Mouse (Mus musculus) lung, adult 2 months (tissue): Measurements from ENCODE around the gene Cpeb3. TPM values are rescaled to one million over a fixed set of nuclear protein-coding genes. Genes with fewer than 3 reads are reported as not detected.

ENCODE experiments used
- DNase-seq: peaks from one replicate; pipeline ENCODE4 v3.0.0; 2022
- H3K4me1 ChIP-seq: fragments of 200-500 bp; 2 replicates; pipeline ENCODE4 v1.6.1; 2011; ENCODE audit warnings: low read length; ENCODE audit not compliant: control insufficient read depth, insufficient read depth
- H3K4me3 ChIP-seq: fragments of 200-500 bp; replicated peaks from 2 replicates; pipeline ENCODE3; 2011; ENCODE audit warnings: low read depth, mild to moderate bottlenecking, control low read depth, low read length; ENCODE audit errors: extremely low read depth
- CTCF ChIP-seq: fragments of 200-500 bp; IDR thresholded peaks from 2 replicates; pipeline ENCODE4 v1.5.1; 2011; ENCODE audit warnings: mild to moderate bottlenecking, low read length, control low read depth; ENCODE audit not compliant: insufficient read depth
- POLR2A ChIP-seq: fragments of 200-500 bp; IDR thresholded peaks from 2 replicates; pipeline ENCODE4 v1.6.1; 2011; ENCODE audit warnings: low read depth, mild to moderate bottlenecking, control low read depth, low read length, borderline replicate concordance; ENCODE audit errors: extremely low read depth
- WGBS: fragments of 180-500 bp; shearing (Covaris S2); methylation state at CpG from one replicate; pipeline ENCODE4 v1.1.7; 2018; 5-methylcytosine and 5-hydroxymethylcytosine counted together
- polyA plus RNA-seq: library from polyadenylated mRNA; depleted of rRNA; stranded (reverse); fragments of >200 nt; gene quantifications from 2 replicates; pipeline ENCODE4 v1.2.3, GENCODE M21; 2012

Cpeb3 gene
- polyA plus RNA-seq, 1 experiment, result 6.8 TPM

DNA sequence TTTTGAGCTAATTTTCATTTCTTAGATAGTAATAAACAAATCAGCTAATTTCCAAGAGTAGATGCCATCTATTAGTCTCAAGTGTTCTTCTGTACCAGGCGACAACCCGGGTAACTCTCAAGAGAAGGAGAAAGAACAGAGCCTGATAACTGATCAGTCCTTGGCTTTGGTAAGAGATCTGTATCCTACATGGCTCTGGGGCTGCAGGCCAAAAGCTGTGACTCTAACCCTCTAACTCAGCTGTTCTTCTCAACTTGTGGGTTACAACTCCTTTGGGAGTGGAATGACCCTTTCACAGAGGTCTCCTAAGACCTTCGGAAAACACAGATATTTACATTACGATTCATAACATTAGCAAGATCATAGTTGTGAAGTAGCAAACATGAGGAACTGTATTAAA is 148.3 kb downstream of the Cpeb3 start:
- no peak for TF ChIP-seq POLR2A
- TF ChIP-seq CTCF, result no peak
- H3K4me1 ChIP-seq, result no peaks in the 10 kb centered on the region; the same call in 1 of the 2 replicates
- no peak overlapping the region for H3K4me3 ChIP-seq
- DNase-seq, result no peak
- WGBS, result 64% methylated on average over 4 of the region's 4 CpGs

DNA sequence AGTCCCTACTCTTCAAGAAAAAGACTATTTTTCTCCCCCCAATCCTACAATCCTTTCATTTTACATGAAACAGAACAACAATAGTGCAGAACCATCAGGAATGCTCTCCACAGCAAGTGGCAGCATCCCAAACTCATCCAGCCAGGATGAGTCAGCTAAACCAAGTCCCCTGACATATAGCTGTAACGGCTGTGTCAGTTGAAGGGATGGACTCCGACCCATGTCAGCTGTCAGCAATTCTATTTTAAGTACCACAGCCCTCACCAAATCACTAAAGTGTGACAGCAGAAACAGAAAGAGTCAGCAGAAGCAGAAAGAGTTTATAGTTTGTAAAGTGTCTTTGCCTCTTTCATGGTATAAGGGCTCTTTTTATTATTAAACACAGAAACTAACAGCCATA is 148.8 kb downstream of the Cpeb3 start:
- Histone ChIP-seq H3K4me1 (no peaks in the 10 kb centered on the region; the same call in 1 of the 2 replicates), H3K4me3 (no peak overlapping the region)
- TF ChIP-seq CTCF, result no peak
- TF ChIP-seq POLR2A, result no peak
- 36% methylated on average over 2 of the region's 2 CpGs for WGBS
- no peak for DNase-seq

DNA sequence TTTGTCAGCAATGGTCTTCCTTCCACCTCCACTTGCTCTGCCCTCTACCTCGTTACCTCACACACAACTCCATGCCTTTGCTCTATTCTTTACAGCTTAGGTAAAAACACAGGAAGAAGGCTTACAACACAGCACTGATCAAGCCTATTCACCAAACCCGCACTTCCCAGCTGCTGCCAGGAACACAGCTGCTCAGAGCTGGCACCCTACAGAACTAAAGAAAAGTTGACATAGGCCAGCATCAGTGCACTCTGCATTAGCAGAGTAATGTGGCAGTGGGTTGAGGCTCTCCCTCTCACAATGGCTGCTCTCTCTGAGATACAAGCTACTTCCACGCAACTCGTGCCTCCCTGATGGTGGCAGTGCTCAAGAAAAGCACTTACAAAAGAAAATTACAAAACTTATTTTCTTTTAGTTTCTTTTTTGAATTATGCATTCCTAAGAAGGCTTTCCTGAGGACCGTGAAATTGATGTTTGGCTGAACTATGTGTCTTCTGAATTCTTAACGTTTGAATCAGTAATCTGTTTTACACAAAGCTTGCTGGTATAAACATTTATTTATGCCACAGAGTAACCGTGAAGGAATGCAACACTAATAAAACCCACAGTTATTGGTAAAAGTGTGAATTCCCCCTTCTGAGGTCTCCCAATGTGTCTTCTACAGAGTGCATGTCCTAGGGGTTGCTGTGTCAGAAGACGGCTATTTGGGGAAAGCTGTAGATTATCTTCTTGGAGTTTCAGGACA is 151.1 kb downstream of the Cpeb3 start:
- 65% methylated on average over 8 of the region's 8 CpGs for WGBS
- Histone ChIP-seq H3K4me3 (no peak overlapping the region), H3K4me1 (no peaks in the 10 kb centered on the region; the same call in 1 of the 2 replicates)
- no peak for DNase-seq
- TF ChIP-seq POLR2A, result no peak
- TF ChIP-seq CTCF, result no peak

DNA sequence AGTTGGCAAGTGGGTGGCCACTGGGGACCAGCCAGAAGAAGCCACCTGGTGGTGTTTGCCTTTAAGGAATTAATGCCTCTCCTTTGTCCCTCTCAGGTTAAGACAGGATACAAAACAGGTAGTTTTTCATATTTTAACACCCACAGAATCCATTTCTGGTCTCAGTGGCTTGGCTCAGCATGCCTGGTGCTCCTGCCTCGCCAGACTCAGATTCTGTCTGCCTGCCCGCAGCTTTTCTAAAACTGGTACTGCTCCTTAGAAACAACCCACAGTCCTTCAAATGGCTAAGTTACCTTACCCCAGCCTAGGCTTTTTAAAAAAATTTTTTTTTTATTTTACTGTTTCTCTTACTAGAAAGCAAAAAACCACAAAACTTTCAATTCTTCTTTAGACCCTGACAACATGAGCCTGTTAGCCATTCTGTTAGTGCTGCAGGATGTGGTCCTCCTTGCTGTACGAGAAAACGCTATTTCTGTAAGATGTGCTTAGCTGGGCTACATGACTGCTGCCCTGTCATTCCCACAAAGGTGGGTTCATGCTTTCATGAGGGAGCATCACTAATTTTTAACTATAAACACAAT is 152.3 kb downstream of the Cpeb3 start:
- no peak overlapping the region for H3K4me3 ChIP-seq
- 76% methylated on average over 4 of the region's 4 CpGs for WGBS
- no peaks in the 10 kb centered on the region; the same call in 1 of the 2 replicates for H3K4me1 ChIP-seq
- no peak for DNase-seq
- TF ChIP-seq POLR2A, result no peak
- TF ChIP-seq CTCF, result no peak

DNA sequence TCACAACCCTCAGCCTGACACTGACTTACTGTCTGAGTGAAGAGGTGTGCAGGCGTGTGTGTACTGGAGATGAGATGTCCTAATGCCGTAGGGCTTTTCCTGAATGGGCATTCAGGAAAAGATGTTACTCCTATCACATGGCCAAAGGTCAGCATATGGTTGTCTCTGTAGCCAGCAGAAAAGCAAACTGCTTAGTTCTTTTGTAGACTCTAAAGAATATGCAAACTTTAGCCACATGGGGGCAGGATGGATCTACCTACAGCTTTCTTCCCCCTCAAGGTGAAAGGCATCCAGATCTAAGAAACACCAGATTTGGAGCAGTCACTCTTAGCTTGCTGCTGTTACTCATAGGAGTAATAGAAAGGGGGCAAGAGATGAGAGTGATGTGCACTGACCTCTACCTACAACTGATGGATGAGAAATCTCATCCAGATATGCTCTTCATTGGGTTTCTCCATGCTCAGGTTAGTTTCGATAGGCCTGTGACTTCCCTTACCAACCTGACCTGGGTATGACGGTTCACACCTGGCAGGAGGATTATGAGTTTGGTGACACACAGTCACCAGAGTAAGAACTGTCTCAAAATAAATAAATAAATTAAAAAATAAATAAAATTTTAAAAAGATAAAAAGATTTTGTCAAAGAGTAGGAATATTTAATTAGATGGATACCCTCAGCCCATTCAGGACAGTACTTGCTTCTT is 157.6 kb downstream of the Cpeb3 start:
- WGBS, result 73% methylated on average over 4 of the region's 4 CpGs
- TF ChIP-seq POLR2A (no peak), CTCF (peak; percentile 10; the same call in 1 of the 2 replicates)
- peaks cover 2% of the 10 kb centered on the region; the same call in 1 of the 2 replicates for H3K4me1 ChIP-seq
- DNase-seq, result peak; percentile 36
- H3K4me3 ChIP-seq, result no peak overlapping the region

DNA sequence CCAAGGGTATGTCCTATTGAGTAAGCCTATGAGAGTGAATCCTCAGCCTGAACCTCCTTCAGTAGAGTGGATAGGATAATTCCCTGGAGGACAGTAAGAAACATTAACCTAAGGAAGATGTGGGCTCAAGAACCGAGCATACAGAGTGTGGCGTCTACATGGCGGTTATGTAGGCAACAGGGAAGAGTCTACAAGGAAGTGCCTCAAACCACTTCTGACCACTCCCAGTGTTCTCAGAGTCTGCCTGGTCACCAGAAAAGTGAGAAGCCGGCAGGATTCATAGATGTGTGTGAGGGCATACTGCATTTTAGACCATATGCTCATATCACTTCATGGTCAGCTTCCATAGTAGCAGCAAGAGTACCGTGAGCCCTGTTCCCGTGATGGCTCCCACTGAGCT is 159.9 kb downstream of the Cpeb3 start:
- Histone ChIP-seq H3K4me1 (peaks cover 2% of the 10 kb centered on the region; the same call in 1 of the 2 replicates), H3K4me3 (no peak overlapping the region)
- WGBS, result 77% methylated on average over 6 of the region's 6 CpGs
- DNase-seq, result no peak
- TF ChIP-seq CTCF, result no peak
- TF ChIP-seq POLR2A, result no peak

DNA sequence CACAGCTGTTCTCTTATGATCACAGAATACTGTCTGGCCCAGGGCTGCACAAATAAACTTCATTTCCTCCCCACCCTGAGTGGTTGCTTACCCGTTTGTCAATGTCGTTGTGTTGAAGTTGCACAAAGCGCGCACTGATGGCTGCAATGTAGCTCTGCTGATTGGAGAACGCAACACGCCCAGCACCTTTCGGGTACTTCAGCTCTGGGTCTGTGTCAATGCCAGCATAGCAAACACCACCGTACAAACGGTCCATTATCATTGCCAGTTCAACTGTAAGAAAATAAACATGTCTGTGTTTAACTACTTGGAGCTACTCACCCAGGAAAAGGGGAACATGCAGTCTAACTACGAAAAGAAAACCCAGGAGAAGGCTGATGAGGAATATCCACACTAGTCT is 164.0 kb downstream of the Cpeb3 start:
- H3K4me1 ChIP-seq, result no peaks in the 10 kb centered on the region
- TF ChIP-seq CTCF (no peak), POLR2A (no peak)
- 51% methylated on average over 10 of the region's 10 CpGs for WGBS
- H3K4me3 ChIP-seq, result no peak overlapping the region
- DNase-seq, result peak; percentile 17

DNA sequence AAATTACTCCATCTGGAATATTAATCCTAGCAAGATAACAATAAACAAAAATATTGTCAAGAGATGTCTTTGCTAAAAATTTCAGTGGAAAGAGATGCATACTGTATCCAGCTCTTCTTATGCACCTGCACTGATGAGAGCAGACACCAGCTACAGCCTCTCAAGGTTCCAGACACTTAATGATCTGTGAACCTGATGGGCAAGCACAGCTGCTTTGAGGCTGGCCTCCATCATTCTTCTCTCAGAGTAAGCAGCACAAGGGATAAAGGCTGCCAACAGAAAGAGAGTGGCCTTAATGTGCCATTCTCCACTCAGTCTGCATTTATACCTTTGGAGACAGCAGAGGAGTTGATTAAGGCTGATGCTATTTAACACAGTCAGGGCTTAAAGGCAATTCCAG is 167.5 kb downstream of the Cpeb3 start:
- Histone ChIP-seq H3K4me1 (no peaks in the 10 kb centered on the region), H3K4me3 (no peak overlapping the region)
- TF ChIP-seq CTCF (no peak), POLR2A (no peak)
- no peak for DNase-seq

DNA sequence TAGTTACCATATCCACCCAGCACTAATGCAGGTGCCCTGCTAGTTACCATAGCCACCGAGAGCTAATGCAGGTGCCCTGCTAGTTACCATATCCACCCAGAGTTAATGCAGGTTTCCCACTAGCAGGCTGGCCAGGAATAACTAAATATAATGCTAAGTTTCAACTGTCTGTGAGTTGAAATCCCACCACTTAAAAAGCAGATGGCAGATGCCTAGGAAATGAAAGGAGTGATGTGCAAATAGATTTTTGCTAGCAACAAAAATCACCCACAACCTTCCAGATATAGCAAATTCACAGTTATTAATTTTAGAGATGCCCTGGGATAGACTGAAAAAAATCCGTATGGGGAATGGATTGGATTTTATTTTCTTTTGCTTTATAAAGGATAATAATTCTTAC is 176.0 kb downstream of the Cpeb3 start:
- Histone ChIP-seq H3K4me1 (no peaks in the 10 kb centered on the region), H3K4me3 (no peak overlapping the region)
- 81% methylated on average over 2 of the region's 2 CpGs for WGBS
- TF ChIP-seq POLR2A, result no peak
- no peak for TF ChIP-seq CTCF
- DNase-seq, result no peak
